Mouse (Mus musculus): ENCODE measurements at regions not wholly inside any gene's neighbourhood (a gene's known extent, or its start where the extent isn't known, plus 50 kb on each side); places are given as distances from the start of the nearest gene placed in this dataset.

GRCm38 (mm10) chr5:148454200-148454599 is 54.5 kb upstream of the Slc7a1 start:
- no peak for DNase-seq

- DNase-seq: peak; percentile 84
Observed at GRCm38 (mm10) chr5:148453776-148454175, 54.1 kb upstream of the Slc7a1 start.

DNA sequence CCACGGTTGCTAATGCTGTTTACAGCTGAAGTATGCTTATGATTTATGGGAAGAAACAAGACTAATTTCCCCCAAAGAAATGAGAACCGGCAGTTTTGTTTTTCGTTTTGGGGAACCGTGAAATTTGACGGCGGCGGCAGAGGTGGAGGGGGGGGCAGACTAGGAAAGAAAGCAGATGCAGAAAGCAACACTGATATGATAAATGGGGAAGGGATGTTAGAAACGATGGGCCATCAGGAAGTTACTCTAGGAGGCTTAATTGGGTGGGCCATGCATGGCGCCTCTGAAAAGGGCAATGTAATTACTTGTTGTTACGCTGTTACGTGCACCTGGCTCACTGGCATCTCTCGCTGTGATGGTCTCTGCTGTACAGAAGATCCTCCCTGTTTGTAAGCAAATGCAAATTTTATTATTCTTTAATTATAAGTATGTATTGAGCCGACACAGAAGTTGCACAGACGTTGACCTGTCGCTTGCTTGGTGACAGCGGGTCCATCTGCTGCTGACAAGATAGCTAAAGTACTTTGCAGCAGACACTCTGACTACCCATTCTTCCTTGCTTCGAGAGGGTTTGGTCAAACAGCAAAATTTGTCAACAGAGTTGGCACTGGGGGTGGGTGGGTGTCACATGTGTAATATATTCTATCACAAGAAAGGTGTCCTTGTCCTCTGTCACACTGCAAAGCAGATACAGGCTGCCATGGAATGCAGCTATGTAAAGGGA is 53.4 kb upstream of the Slc7a1 start:
- DNase-seq: peak; percentile 26

DNA sequence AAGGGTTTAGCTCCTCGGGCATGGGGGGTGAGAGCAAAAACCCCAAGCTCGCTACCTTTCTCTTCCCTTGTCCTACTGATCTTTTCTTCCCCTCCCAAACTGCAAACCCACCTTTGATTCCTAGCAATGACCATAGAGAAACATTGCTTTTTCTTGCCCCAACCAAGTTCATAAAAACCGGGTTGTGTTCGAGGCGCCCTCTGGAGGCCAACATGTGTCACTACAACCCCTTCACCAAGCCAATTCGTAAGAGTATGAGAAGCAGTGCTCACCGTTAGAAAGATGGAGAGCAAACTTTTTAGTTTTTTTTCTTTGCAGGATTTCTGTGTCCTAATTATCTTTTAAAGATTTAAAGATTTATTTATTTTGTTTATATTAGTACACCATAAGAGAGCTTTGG is 52.1 kb upstream of the Slc7a1 start:
- peak; percentile 67 for DNase-seq

- peak; percentile 54 for DNase-seq
Observed at GRCm38 (mm10) chr5:148450924-148451323, 51.2 kb upstream of the Slc7a1 start.
